Mouse (Mus musculus) small intestine, adult 2 months (tissue): ENCODE data around the gene Cachd1.

Source experiments
- CTCF ChIP-seq: fragments of 200-500 bp; IDR thresholded peaks from 2 replicates; pipeline ENCODE4 v1.5.1; 2012; ENCODE audit warnings: low read depth, mild to moderate bottlenecking, control low read depth, inconsistent platforms, low read length, moderate library complexity, mixed read lengths; ENCODE audit not compliant: insufficient replicate concordance, insufficient read length; ENCODE audit errors: extremely low read depth
- POLR2A ChIP-seq: fragments of 200-500 bp; IDR thresholded peaks from 2 replicates; pipeline ENCODE4 v1.6.1; 2012; ENCODE audit warnings: low read depth, mild to moderate bottlenecking, control low read depth, inconsistent platforms, low read length, moderate library complexity

- TF ChIP-seq CTCF, result no peak
- TF ChIP-seq POLR2A, result no peak
These were observed 292.3 kb downstream of the Cachd1 start, which contains the start of gene Raver2 for GRCm38 (mm10) chr4:101068786-101069153.
